ENCODE assay signal across 28 mouse cellular contexts in the genomic region with DNA sequence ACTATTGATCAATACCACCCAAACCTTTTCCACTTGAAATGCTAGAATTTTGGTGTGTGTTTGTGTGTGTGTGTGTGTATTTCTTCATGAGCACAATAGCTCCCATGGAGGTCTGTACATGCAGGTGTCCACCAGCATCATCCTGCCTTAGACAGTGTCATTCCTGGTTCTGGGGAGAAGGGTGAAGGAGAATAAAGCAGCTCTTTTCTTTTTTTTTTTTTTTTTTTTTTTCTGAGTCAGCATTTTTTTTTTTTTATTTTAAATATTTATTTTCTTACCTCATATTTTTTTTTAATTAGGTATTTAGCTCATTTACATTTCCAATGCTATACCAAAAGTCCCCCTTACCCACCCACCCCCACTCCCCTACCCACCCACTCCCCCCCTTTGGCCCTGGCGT.
"Had no signal": no experiment of that assay in that cellular context is flagged by ENCODE, and none has a peak within 500 bp of the region (broad histone marks: within the 10 kb centered on the region; RNA-seq: fewer than 3 reads in every experiment).

No protein-coding gene starts in this region.

- H3K9me3 ChIP-seq: limb, embryonic 10.5 days; limb, embryonic 12.5 days; limb, embryonic 13.5 days; limb, embryonic 15.5 days; liver, embryonic 12.5 days; liver, embryonic 13.5 days; liver, embryonic 15.5 days; lung, embryonic 15.5 days; megakaryocyte, embryonic 14.5 days; midbrain, embryonic 10.5 days; midbrain, embryonic 12.5 days; midbrain, embryonic 13.5 days; midbrain, embryonic 15.5 days; neural tube, embryonic 12.5 days had no signal

- H3K4me3 ChIP-seq: limb, embryonic 10.5 days; limb, embryonic 12.5 days; limb, embryonic 13.5 days; limb, embryonic 15.5 days; liver, embryonic 12.5 days; liver, embryonic 13.5 days; liver, embryonic 15.5 days; lung, embryonic 15.5 days; megakaryocyte, embryonic 14.5 days; midbrain, embryonic 10.5 days; midbrain, embryonic 12.5 days; midbrain, embryonic 13.5 days; midbrain, embryonic 15.5 days; myocyte; neural tube, embryonic 12.5 days had no signal

- DNase-seq: left cerebral cortex, postnatal 4 days; liver; liver, embryonic 13.5 days; liver, postnatal 0 days; lung, adult 18-20 months; lung, adult 2 months; lung, embryonic 14.5 days; lung, postnatal 10 days; lung, postnatal 14 days; lung, postnatal 36 days; lung, postnatal 4 days; midbrain, embryonic 14.5 days had no signal

- H3K27me3 ChIP-seq: limb, embryonic 12.5 days; limb, embryonic 13.5 days; limb, embryonic 15.5 days; liver, embryonic 12.5 days; liver, embryonic 13.5 days; liver, embryonic 15.5 days; lung, embryonic 15.5 days; megakaryocyte, embryonic 14.5 days; midbrain, embryonic 12.5 days; midbrain, embryonic 13.5 days; midbrain, embryonic 15.5 days; neural tube, embryonic 12.5 days had no signal

- H3K36me3 ChIP-seq: limb, embryonic 10.5 days; limb, embryonic 12.5 days; limb, embryonic 13.5 days; limb, embryonic 15.5 days; liver, embryonic 12.5 days; liver, embryonic 13.5 days; liver, embryonic 15.5 days; lung, embryonic 15.5 days; midbrain, embryonic 10.5 days; midbrain, embryonic 12.5 days; midbrain, embryonic 13.5 days; midbrain, embryonic 15.5 days; neural tube, embryonic 12.5 days had no signal

- H3K27ac ChIP-seq: limb, embryonic 10.5 days; limb, embryonic 12.5 days; limb, embryonic 13.5 days; limb, embryonic 15.5 days; liver, embryonic 12.5 days; liver, embryonic 13.5 days; liver, embryonic 14.5 days; liver, embryonic 15.5 days; lung, embryonic 15.5 days; macrophage; midbrain, embryonic 10.5 days; midbrain, embryonic 12.5 days; midbrain, embryonic 13.5 days; midbrain, embryonic 15.5 days; neural tube, embryonic 12.5 days had no signal

- H3K9ac ChIP-seq: limb, embryonic 12.5 days; limb, embryonic 13.5 days; limb, embryonic 15.5 days; liver, embryonic 12.5 days; liver, embryonic 13.5 days; liver, embryonic 14.5 days; liver, embryonic 15.5 days; liver, postnatal 0 days; lung, embryonic 14.5 days; lung, embryonic 15.5 days; midbrain, embryonic 12.5 days; midbrain, embryonic 13.5 days; midbrain, embryonic 15.5 days; neural tube, embryonic 12.5 days had no signal

- H3K4me1 ChIP-seq: limb, embryonic 10.5 days; limb, embryonic 12.5 days; limb, embryonic 13.5 days; limb, embryonic 15.5 days; liver, embryonic 12.5 days; liver, embryonic 13.5 days; liver, embryonic 15.5 days; lung, embryonic 15.5 days; megakaryocyte, embryonic 14.5 days; midbrain, embryonic 10.5 days; midbrain, embryonic 12.5 days; midbrain, embryonic 13.5 days; midbrain, embryonic 15.5 days; neural tube, embryonic 12.5 days had no signal
